Mouse (Mus musculus) heart, embryonic 11.5 days (tissue): Measurements from ENCODE around the gene Palm3. TPM values are rescaled to one million over a fixed set of nuclear protein-coding genes. Genes with fewer than 3 reads are reported as not detected.
"Not testable (repeated sequence)": the region's sequence is repeated elsewhere in the genome, so short reads cannot be mapped to it uniquely, and the experiment has no call there.

Experiments
- ATAC-seq: fragments of 200-750 bp; cut with Nextera tagmentation; replicated peaks from 2 replicates; pipeline ENCODE4 v1.8.0; 2017; ENCODE audit warnings: moderate library complexity; ENCODE audit not compliant: insufficient number of reproducible peaks, low FRiP score, low TSS enrichment
- H3K27ac ChIP-seq: fragments of 300-500 bp; sonication (generic); 2 replicates; pipeline ENCODE4 v1.5.1; 2014; ENCODE audit warnings: mild to moderate bottlenecking, low read depth, low read length
- H3K27me3 ChIP-seq: fragments of 300-500 bp; sonication (generic); 2 replicates; pipeline ENCODE4 v1.6.1; 2014; ENCODE audit warnings: mild to moderate bottlenecking, low read length, mixed read lengths; ENCODE audit not compliant: control insufficient read depth, insufficient read depth
- H3K36me3 ChIP-seq: fragments of 300-500 bp; sonication (generic); 2 replicates; pipeline ENCODE4 v1.6.1; 2014; ENCODE audit warnings: mild to moderate bottlenecking, low read length, moderate library complexity, mixed read lengths; ENCODE audit not compliant: control insufficient read depth, insufficient read depth
- H3K4me1 ChIP-seq: fragments of 300-500 bp; sonication (generic); 2 replicates; pipeline ENCODE4 v1.6.1; 2014; ENCODE audit warnings: low read length; ENCODE audit not compliant: control insufficient read depth, insufficient read depth
- H3K4me2 ChIP-seq: fragments of 300-500 bp; sonication (generic); 2 replicates; pipeline ENCODE4 v1.6.1; 2014; ENCODE audit warnings: mild to moderate bottlenecking, moderate library complexity
- H3K4me3 ChIP-seq: fragments of 300-500 bp; sonication (generic); 2 replicates; pipeline ENCODE4 v1.5.1; 2014; ENCODE audit warnings: low read depth, low read length
- H3K9ac ChIP-seq: fragments of 300-500 bp; sonication (generic); 2 replicates; pipeline ENCODE4 v1.6.1; 2014; ENCODE audit warnings: mild to moderate bottlenecking, low read depth, low read length, moderate library complexity
- H3K9me3 ChIP-seq: fragments of 300-500 bp; sonication (generic); replicated peaks from 2 replicates; pipeline ENCODE4 v1.6.1; 2016; ENCODE audit warnings: low read length; ENCODE audit not compliant: control insufficient read depth
- WGBS: fragments of 180-500 bp; shearing (Covaris S2); extraction: QIAGEN DNeasy Blood & Tissue Kit; methylation state at CpG from one replicate; pipeline ENCODE4 v1.1.7; 2014; ENCODE audit not compliant: insufficient replicate concordance; 5-methylcytosine and 5-hydroxymethylcytosine counted together
- polyA plus RNA-seq: library from polyadenylated mRNA; unstranded; fragments of >200 nt; fragmentation: Nextera tagmentation; extraction: Ambion mirVana; gene quantifications from 2 replicates; pipeline ENCODE4 v1.2.1, GENCODE M21; 2014

The Palm3 gene
- polyA plus RNA-seq, 1 experiment from 2014 or later = 0.57 TPM

- Histone ChIP-seq H3K4me3 (no peak overlapping the region), H3K9ac (no peak overlapping the region), H3K27me3 (no peaks in the 10 kb centered on the region), H3K9me3 (no peaks in the 10 kb centered on the region), H3K27ac (no peak overlapping the region), H3K4me2 (no peak overlapping the region), H3K36me3 (peaks cover 16% of the 10 kb centered on the region), H3K4me1 (peaks cover 53% of the 10 kb centered on the region)
- WGBS = 44% methylated on average over 6 of the region's 6 CpGs
- ATAC-seq = no peak
These were observed 43.6 kb upstream of the Palm3 start for GRCm38 (mm10) chr8:83977646-83978045.

- Histone ChIP-seq H3K36me3 (peaks cover 20% of the 10 kb centered on the region), H3K27ac (no peak overlapping the region), H3K27me3 (no peaks in the 10 kb centered on the region), H3K9ac (no peak overlapping the region), H3K4me3 (no peak overlapping the region), H3K9me3 (no peaks in the 10 kb centered on the region), H3K4me1 (peaks cover 53% of the 10 kb centered on the region), H3K4me2 (no peak overlapping the region)
- WGBS = 61% methylated on average over 9 of the region's 9 CpGs
- no peak for ATAC-seq
These were observed 43.1 kb upstream of the Palm3 start for GRCm38 (mm10) chr8:83978200-83978599.

GRCm38 (mm10) chr8:83980250-83980649, 41.0 kb upstream of the Palm3 start:
- peak overlapping the region; percentile 46; the same call in 1 of the 2 replicates for H3K9ac ChIP-seq
- no peak overlapping the region for H3K4me3 ChIP-seq
- H3K4me1 ChIP-seq = peaks cover 39% of the 10 kb centered on the region
- H3K36me3 ChIP-seq = peaks cover 30% of the 10 kb centered on the region
- H3K27ac ChIP-seq = peak overlapping the region; percentile 82
- H3K27me3 ChIP-seq = no peaks in the 10 kb centered on the region
- 57% methylated on average over 1 of the region's 1 CpGs for WGBS
- peak overlapping the region; percentile 21; the same call in 1 of the 2 replicates for H3K4me2 ChIP-seq
- no peaks in the 10 kb centered on the region for H3K9me3 ChIP-seq
- peak; percentile 81 for ATAC-seq

GRCm38 (mm10) chr8:83980845-83981244, 40.4 kb upstream of the Palm3 start:
- H3K9ac ChIP-seq = peak overlapping the region; percentile 46; the same call in 1 of the 2 replicates
- H3K27ac ChIP-seq = peak overlapping the region; percentile 82
- 74% methylated on average over 8 of the region's 8 CpGs for WGBS
- H3K36me3 ChIP-seq = peaks cover 30% of the 10 kb centered on the region
- H3K27me3 ChIP-seq = no peaks in the 10 kb centered on the region
- H3K4me3 ChIP-seq = no peak overlapping the region
- H3K9me3 ChIP-seq = no peaks in the 10 kb centered on the region
- ATAC-seq = no peak
- H3K4me1 ChIP-seq = peaks cover 39% of the 10 kb centered on the region
- H3K4me2 ChIP-seq = no peak overlapping the region

- peaks cover 39% of the 10 kb centered on the region for H3K4me1 ChIP-seq
- H3K27me3 ChIP-seq = no peaks in the 10 kb centered on the region
- no peak overlapping the region for H3K27ac ChIP-seq
- 94% methylated on average over 7 of the region's 7 CpGs for WGBS
- H3K36me3 ChIP-seq = peaks cover 33% of the 10 kb centered on the region
- H3K4me2 ChIP-seq = no peak overlapping the region
- H3K9ac ChIP-seq = no peak overlapping the region
- H3K9me3 ChIP-seq = no peaks in the 10 kb centered on the region
- ATAC-seq = no peak
- H3K4me3 ChIP-seq = no peak overlapping the region
These were observed 39.7 kb upstream of the Palm3 start for GRCm38 (mm10) chr8:83981533-83981932.

- peaks cover 42% of the 10 kb centered on the region for H3K36me3 ChIP-seq
- no peak overlapping the region for H3K4me2 ChIP-seq
- no peak overlapping the region for H3K27ac ChIP-seq
- no peak overlapping the region for H3K9ac ChIP-seq
- 73% methylated on average over 4 of the region's 4 CpGs for WGBS
- no peaks in the 10 kb centered on the region for H3K27me3 ChIP-seq
- H3K4me3 ChIP-seq = no peak overlapping the region
- no peak for ATAC-seq
- peaks cover 31% of the 10 kb centered on the region for H3K4me1 ChIP-seq
- no peaks in the 10 kb centered on the region for H3K9me3 ChIP-seq
These were observed 38.8 kb upstream of the Palm3 start for GRCm38 (mm10) chr8:83982449-83982848.

GRCm38 (mm10) chr8:83983222-83983621, 38.0 kb upstream of the Palm3 start:
- not testable (repeated sequence) for H3K9ac ChIP-seq, H3K27ac ChIP-seq, ATAC-seq, H3K9me3 ChIP-seq, H3K27me3 ChIP-seq, H3K4me3 ChIP-seq, H3K4me2 ChIP-seq
- peaks cover 44% of the 10 kb centered on the region for H3K36me3 ChIP-seq
- 92% methylated on average over 2 of the region's 2 CpGs for WGBS
- H3K4me1 ChIP-seq = peaks cover 25% of the 10 kb centered on the region

- no peak overlapping the region for H3K27ac ChIP-seq
- H3K4me1 ChIP-seq = no peaks in the 10 kb centered on the region
- no peak for ATAC-seq
- peaks cover 29% of the 10 kb centered on the region for H3K36me3 ChIP-seq
- no peak overlapping the region for H3K9ac ChIP-seq
- no peak overlapping the region for H3K4me3 ChIP-seq
- 84% methylated on average over 7 of the region's 7 CpGs for WGBS
- no peak overlapping the region for H3K4me2 ChIP-seq
- no peaks in the 10 kb centered on the region for H3K27me3 ChIP-seq
- no peaks in the 10 kb centered on the region for H3K9me3 ChIP-seq
These were observed 32.0 kb upstream of the Palm3 start for GRCm38 (mm10) chr8:83989243-83989642.

- H3K4me1 ChIP-seq = no peaks in the 10 kb centered on the region
- ATAC-seq = no peak
- 90% methylated on average over 14 of the region's 14 CpGs for WGBS
These were observed 31.1 kb upstream of the Palm3 start for GRCm38 (mm10) chr8:83990170-83990569.

More at GRCm38 (mm10) chr8:83990170-83990569, 31.1 kb upstream of the Palm3 start:
- no peak overlapping the region for H3K4me2 ChIP-seq
- no peaks in the 10 kb centered on the region for H3K9me3 ChIP-seq
- no peak overlapping the region for H3K4me3 ChIP-seq
- no peak overlapping the region for H3K9ac ChIP-seq
- H3K27ac ChIP-seq = no peak overlapping the region
- H3K27me3 ChIP-seq = no peaks in the 10 kb centered on the region
- H3K36me3 ChIP-seq = peaks cover 29% of the 10 kb centered on the region
